Mouse (Mus musculus): ENCODE data around the gene Ppp1ca. TPM values are rescaled to one million over a fixed set of nuclear protein-coding genes. Genes with fewer than 3 reads are reported as not detected.

Gene Ppp1ca
- polyA plus RNA-seq, 1 experiment from 2014 or later = 799 TPM

- ATAC-seq = no peak
- Histone ChIP-seq H3K4me1 (ENCODE audit: control insufficient read depth, insufficient read depth, low read length) (peaks cover 56% of the 10 kb centered on the region), H3K27ac (ENCODE audit: low read length) (peak overlapping the region; percentile 40; the same call in 1 of the 2 replicates), H3K27me3 (replicated peaks; ENCODE audit: control insufficient read depth, insufficient read depth, low read length) (no peaks in the 10 kb centered on the region), H3K4me2 (ENCODE audit: low read depth, low read length) (peak overlapping the region; percentile 54; the same call in 1 of the 2 replicates), H3K4me3 (ENCODE audit: low read length) (no peak overlapping the region), H3K9me3 (ENCODE audit: control insufficient read depth, low read length) (no peaks in the 10 kb centered on the region), H3K36me3 (ENCODE audit: control insufficient read depth, insufficient read depth, low read length) (no peaks in the 10 kb centered on the region), H3K9ac (ENCODE audit: low read depth, low read length) (peak overlapping the region; percentile 32)
- 68% methylated on average over 11 of the region's 11 CpGs for WGBS
Observed at GRCm38 (mm10) chr19:4222165-4222564, 30.3 kb downstream of the Ppp1ca start.

- H3K4me2 ChIP-seq (ENCODE audit: low read depth, low read length) = no peak overlapping the region
- H3K27me3 ChIP-seq (replicated peaks; ENCODE audit: control insufficient read depth, insufficient read depth, low read length) = no peaks in the 10 kb centered on the region
- H3K4me1 ChIP-seq (ENCODE audit: control insufficient read depth, insufficient read depth, low read length) = peaks cover 40% of the 10 kb centered on the region
- 87% methylated on average over 7 of the region's 7 CpGs for WGBS
- H3K36me3 ChIP-seq (ENCODE audit: control insufficient read depth, insufficient read depth, low read length) = no peaks in the 10 kb centered on the region
- no peak overlapping the region for H3K4me3 ChIP-seq (ENCODE audit: low read length)
- H3K27ac ChIP-seq (ENCODE audit: low read length) = no peak overlapping the region
- H3K9ac ChIP-seq (ENCODE audit: low read depth, low read length) = no peak overlapping the region
- H3K9me3 ChIP-seq (ENCODE audit: control insufficient read depth, low read length) = no peaks in the 10 kb centered on the region
- no peak for ATAC-seq
Observed at GRCm38 (mm10) chr19:4226779-4227178, 34.9 kb downstream of the Ppp1ca start.

GRCm38 (mm10) chr19:4227446-4227845 is 35.6 kb downstream of the Ppp1ca start:
- H3K9ac ChIP-seq (ENCODE audit: low read depth, low read length) = peak overlapping the region; percentile 35; the same call in 1 of the 2 replicates
- H3K9me3 ChIP-seq (ENCODE audit: control insufficient read depth, low read length) = no peaks in the 10 kb centered on the region
- peaks cover 37% of the 10 kb centered on the region for H3K4me1 ChIP-seq (ENCODE audit: control insufficient read depth, insufficient read depth, low read length)
- 76% methylated on average over 5 of the region's 5 CpGs for WGBS
- no peak overlapping the region for H3K4me2 ChIP-seq (ENCODE audit: low read depth, low read length)
- no peaks in the 10 kb centered on the region for H3K27me3 ChIP-seq (replicated peaks; ENCODE audit: control insufficient read depth, insufficient read depth, low read length)
- no peak for ATAC-seq
- no peak overlapping the region for H3K27ac ChIP-seq (ENCODE audit: low read length)
- H3K36me3 ChIP-seq (ENCODE audit: control insufficient read depth, insufficient read depth, low read length) = no peaks in the 10 kb centered on the region
- no peak overlapping the region for H3K4me3 ChIP-seq (ENCODE audit: low read length)

GRCm38 (mm10) chr19:4227894-4228678 is 36.2 kb downstream of the Ppp1ca start:
- Histone ChIP-seq H3K27me3 (replicated peaks; ENCODE audit: control insufficient read depth, insufficient read depth, low read length) (no peaks in the 10 kb centered on the region), H3K4me3 (ENCODE audit: low read length) (no peak overlapping the region), H3K9ac (ENCODE audit: low read depth, low read length) (peak overlapping the region; percentile 35; the same call in 1 of the 2 replicates), H3K27ac (ENCODE audit: low read length) (no peak overlapping the region), H3K36me3 (ENCODE audit: control insufficient read depth, insufficient read depth, low read length) (no peaks in the 10 kb centered on the region), H3K9me3 (ENCODE audit: control insufficient read depth, low read length) (no peaks in the 10 kb centered on the region), H3K4me1 (ENCODE audit: control insufficient read depth, insufficient read depth, low read length) (peaks cover 33% of the 10 kb centered on the region), H3K4me2 (ENCODE audit: low read depth, low read length) (no peak overlapping the region)
- 21% methylated on average over 8 of the region's 8 CpGs for WGBS
- 0 out of 2 replicates have a peak, but pooled peaks have one; percentile 30 for ATAC-seq

- no peak for ATAC-seq
- H3K9ac ChIP-seq (ENCODE audit: low read depth, low read length) = no peak overlapping the region
- no peak overlapping the region for H3K4me3 ChIP-seq (ENCODE audit: low read length)
- H3K27ac ChIP-seq (ENCODE audit: low read length) = no peak overlapping the region
- WGBS = 49% methylated on average over 4 of the region's 4 CpGs
- H3K36me3 ChIP-seq (ENCODE audit: control insufficient read depth, insufficient read depth, low read length) = no peaks in the 10 kb centered on the region
- no peaks in the 10 kb centered on the region for H3K27me3 ChIP-seq (replicated peaks; ENCODE audit: control insufficient read depth, insufficient read depth, low read length)
- no peaks in the 10 kb centered on the region for H3K9me3 ChIP-seq (ENCODE audit: control insufficient read depth, low read length)
- peaks cover 32% of the 10 kb centered on the region for H3K4me1 ChIP-seq (ENCODE audit: control insufficient read depth, insufficient read depth, low read length)
- H3K4me2 ChIP-seq (ENCODE audit: low read depth, low read length) = no peak overlapping the region
Observed at GRCm38 (mm10) chr19:4228891-4229290, 37.0 kb downstream of the Ppp1ca start.

GRCm38 (mm10) chr19:4229451-4230076 is 37.7 kb downstream of the Ppp1ca start:
- no peak overlapping the region for H3K27ac ChIP-seq (ENCODE audit: low read length)
- H3K4me1 ChIP-seq (ENCODE audit: control insufficient read depth, insufficient read depth, low read length) = peaks cover 32% of the 10 kb centered on the region

GRCm38 (mm10) chr19:4230415-4230814 is 38.5 kb downstream of the Ppp1ca start:
- WGBS = 67% methylated on average over 8 of the region's 8 CpGs
- Histone ChIP-seq H3K27me3 (replicated peaks; ENCODE audit: control insufficient read depth, insufficient read depth, low read length) (no peaks in the 10 kb centered on the region), H3K4me2 (ENCODE audit: low read depth, low read length) (no peak overlapping the region), H3K27ac (ENCODE audit: low read length) (0 out of 2 replicates have a peak overlapping the region, but pooled peaks have one; percentile 20), H3K9me3 (ENCODE audit: control insufficient read depth, low read length) (no peaks in the 10 kb centered on the region), H3K9ac (ENCODE audit: low read depth, low read length) (peak overlapping the region; percentile 46; the same call in 1 of the 2 replicates), H3K36me3 (ENCODE audit: control insufficient read depth, insufficient read depth, low read length) (no peaks in the 10 kb centered on the region), H3K4me3 (ENCODE audit: low read length) (no peak overlapping the region), H3K4me1 (ENCODE audit: control insufficient read depth, insufficient read depth, low read length) (peaks cover 32% of the 10 kb centered on the region)
- ATAC-seq = no peak

More at GRCm38 (mm10) chr19:4229451-4230076, 37.7 kb downstream of the Ppp1ca start:
- no peak overlapping the region for H3K4me3 ChIP-seq (ENCODE audit: low read length)
- H3K36me3 ChIP-seq (ENCODE audit: control insufficient read depth, insufficient read depth, low read length) = no peaks in the 10 kb centered on the region
- 27% methylated on average over 9 of the region's 9 CpGs for whole genome bisulfite sequencing
- peak; percentile 12; the same call in 1 of the 2 replicates for ATAC-seq
- H3K9ac ChIP-seq (ENCODE audit: low read depth, low read length) = peak overlapping the region; percentile 46
- H3K9me3 ChIP-seq (ENCODE audit: control insufficient read depth, low read length) = no peaks in the 10 kb centered on the region
- H3K27me3 ChIP-seq (replicated peaks; ENCODE audit: control insufficient read depth, insufficient read depth, low read length) = no peaks in the 10 kb centered on the region
- H3K4me2 ChIP-seq (ENCODE audit: low read depth, low read length) = 0 out of 2 replicates have a peak overlapping the region, but pooled peaks have one; percentile 10

- peak within 1 kb of the TSS; percentile 62 for H3K4me3 ChIP-seq (ENCODE audit: low read length)
- ATAC-seq = peak; percentile 91
- H3K27me3 ChIP-seq (replicated peaks; ENCODE audit: control insufficient read depth, insufficient read depth, low read length) = no peaks in the 10 kb centered on the region
- H3K9ac ChIP-seq (ENCODE audit: low read depth, low read length) = peak within 1 kb of the TSS; percentile 72
- H3K36me3 ChIP-seq (ENCODE audit: control insufficient read depth, insufficient read depth, low read length) = no peaks in the 10 kb centered on the region
- H3K9me3 ChIP-seq (ENCODE audit: control insufficient read depth, low read length) = no peaks in the 10 kb centered on the region
- peaks cover 32% of the 10 kb centered on the region for H3K4me1 ChIP-seq (ENCODE audit: control insufficient read depth, insufficient read depth, low read length)
- H3K4me2 ChIP-seq (ENCODE audit: low read depth, low read length) = peak within 1 kb of the TSS; percentile 80
- WGBS = 12% methylated on average over 26 of the region's 26 CpGs
- H3K27ac ChIP-seq (ENCODE audit: low read length) = peak within 1 kb of the TSS; percentile 85
Observed at GRCm38 (mm10) chr19:4231253-4232185, 39.7 kb downstream of the Ppp1ca start, which contains the start of gene Pold4. Gene Pold4 (plus strand): TSS chr19:4231899.
